Mouse (Mus musculus) lung, adult 2 months (tissue): ENCODE data around the gene Acsf2.

ENCODE experiments used
- CTCF ChIP-seq: fragments of 200-500 bp; IDR thresholded peaks from 2 replicates; pipeline ENCODE4 v1.5.1; 2011; ENCODE audit warnings: mild to moderate bottlenecking, low read length, control low read depth; ENCODE audit not compliant: insufficient read depth
- POLR2A ChIP-seq: fragments of 200-500 bp; IDR thresholded peaks from 2 replicates; pipeline ENCODE4 v1.6.1; 2011; ENCODE audit warnings: low read depth, mild to moderate bottlenecking, control low read depth, low read length, borderline replicate concordance; ENCODE audit errors: extremely low read depth

DNA sequence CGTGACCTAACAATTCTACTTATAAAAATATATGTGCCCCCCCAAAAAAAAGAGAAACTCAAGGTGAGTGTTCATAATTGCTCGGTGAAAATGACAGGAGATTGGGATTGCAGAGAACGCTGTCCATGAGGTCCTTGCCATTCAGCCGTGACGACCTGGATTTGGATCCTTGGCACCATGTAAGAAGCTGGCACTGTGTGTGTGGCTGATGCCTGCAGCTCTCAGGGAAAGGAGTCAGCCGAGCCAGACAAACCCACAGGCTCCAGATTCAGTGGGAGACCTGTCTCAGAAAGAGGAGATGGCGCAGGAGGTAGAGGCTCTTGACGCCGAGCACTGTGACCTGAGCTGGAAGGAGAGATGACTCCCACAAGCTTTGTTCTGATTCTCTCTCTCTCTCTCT, 25.3 kb downstream of the Acsf2 start:
- no peak for TF ChIP-seq POLR2A
- no peak for TF ChIP-seq CTCF
